7 mouse cellular contexts compared by ENCODE assay signal in the genomic region with DNA sequence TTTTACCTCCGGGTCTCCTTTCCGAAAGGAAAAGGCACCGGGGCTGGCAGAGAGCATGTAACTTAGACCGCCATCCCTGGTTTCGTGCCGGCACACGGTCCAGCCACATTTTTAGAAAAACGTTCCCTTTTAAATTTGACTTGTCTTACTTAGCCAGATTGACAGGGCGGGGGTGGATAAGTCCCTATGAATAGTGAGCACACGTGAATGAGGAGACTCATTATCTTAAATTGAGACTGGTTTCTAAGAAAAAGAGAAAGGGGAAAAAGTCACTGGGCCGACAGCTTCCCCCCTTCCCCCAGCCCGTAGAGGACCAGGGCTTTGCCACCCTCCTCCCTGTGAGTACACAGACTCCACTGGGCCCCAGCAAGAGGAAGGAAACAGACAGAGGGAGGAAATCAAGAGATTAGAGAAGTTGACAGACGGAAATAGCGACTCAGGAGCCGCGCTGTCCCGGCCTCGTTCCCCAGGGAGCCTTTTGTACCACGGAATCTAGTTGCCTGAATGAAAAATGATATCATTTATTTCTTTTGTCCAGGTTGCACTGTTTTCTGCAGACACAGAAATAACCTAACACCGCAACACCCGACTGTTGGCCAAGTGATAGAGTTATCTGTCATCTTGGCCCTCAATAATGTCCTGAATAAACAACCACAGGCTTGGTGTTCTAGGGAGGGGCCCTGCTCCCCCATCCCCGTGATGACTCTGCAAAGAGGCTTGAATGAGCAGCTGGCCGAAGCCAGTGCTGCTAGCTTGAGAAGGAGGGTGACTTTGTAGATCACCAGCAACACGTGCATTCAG. TPM values are rescaled to one million over a fixed set of nuclear protein-coding genes. Genes with fewer than 3 reads are reported as not detected.
DNase-seq lines count a peak whose midpoint lies in the region; ATAC-seq lines count a peak whose summit lies in the region.

No protein-coding gene starts in this region.

- DNase-seq in NIH3T3 (ENCODE audit: low read depth), result peak; percentile 14
- peak; percentile 57 for DNase-seq in embryonic facial prominence, embryonic 11.5 days (ENCODE audit: low spot score)
- peak; percentile 32 for DNase-seq in hindbrain, embryonic 11.5 days (ENCODE audit: low spot score)
- DNase-seq in layer of hippocampus, adult 9-11 months, result no peak
- no peak for DNase-seq in frontal cortex, postnatal 25 days (ENCODE audit: low spot score in 2 of 2)

- no peaks in the 10 kb centered on the region for H3K9me3 ChIP-seq in embryonic facial prominence, embryonic 11.5 days (replicated peaks; ENCODE audit: control insufficient read depth, low read length)
- H3K9me3 ChIP-seq in hindbrain, embryonic 11.5 days (ENCODE audit: control insufficient read depth, low read length), result no peaks in the 10 kb centered on the region
- no peaks in the 10 kb centered on the region for H3K9me3 ChIP-seq in limb, embryonic 15.5 days
- H3K9me3 ChIP-seq in midbrain, embryonic 16.5 days (replicated peaks; ENCODE audit: control insufficient read depth, low read length, poor library complexity, severe bottlenecking), result no peaks in the 10 kb centered on the region

- H3K4me3 ChIP-seq in embryonic facial prominence, embryonic 11.5 days (ENCODE audit: low read depth, low read length), result no peak overlapping the region
- no peak overlapping the region for H3K4me3 ChIP-seq in hindbrain, embryonic 11.5 days (ENCODE audit: low read depth, low read length)
- no peak overlapping the region for H3K4me3 ChIP-seq in limb, embryonic 15.5 days
- H3K4me3 ChIP-seq in midbrain, embryonic 16.5 days (ENCODE audit: low read depth, low read length), result no peak overlapping the region

- 23% methylated on average over 24 of the region's 24 CpGs for WGBS in embryonic facial prominence, embryonic 11.5 days
- 25% methylated on average over 24 of the region's 24 CpGs for WGBS in hindbrain, embryonic 11.5 days
- 30% methylated on average over 24 of the region's 24 CpGs for WGBS in limb, embryonic 15.5 days
- WGBS in midbrain, embryonic 16.5 days, result 17% methylated on average over 24 of the region's 24 CpGs

- H3K36me3 ChIP-seq in embryonic facial prominence, embryonic 11.5 days (replicated peaks; ENCODE audit: control insufficient read depth, insufficient read depth, low read depth, low read length), result no peaks in the 10 kb centered on the region
- H3K36me3 ChIP-seq in hindbrain, embryonic 11.5 days (ENCODE audit: control insufficient read depth, insufficient read depth, low read length), result no peaks in the 10 kb centered on the region
- no peaks in the 10 kb centered on the region for H3K36me3 ChIP-seq in limb, embryonic 15.5 days
- no peaks in the 10 kb centered on the region for H3K36me3 ChIP-seq in midbrain, embryonic 16.5 days (ENCODE audit: control insufficient read depth, insufficient read depth, low read length)

- H3K4me1 ChIP-seq in embryonic facial prominence, embryonic 11.5 days (ENCODE audit: control insufficient read depth, insufficient read depth, low read length), result peaks cover 4% of the 10 kb centered on the region; the same call in 1 of the 2 replicates
- peaks cover 2% of the 10 kb centered on the region; the same call in 1 of the 2 replicates for H3K4me1 ChIP-seq in hindbrain, embryonic 11.5 days (replicated peaks; ENCODE audit: control insufficient read depth, insufficient read depth, low read length)
- H3K4me1 ChIP-seq in limb, embryonic 15.5 days, result peaks cover 7% of the 10 kb centered on the region
- H3K4me1 ChIP-seq in midbrain, embryonic 16.5 days (ENCODE audit: control insufficient read depth, insufficient read depth, low read length), result peaks cover 7% of the 10 kb centered on the region; the same call in 1 of the 2 replicates

- no peaks in the 10 kb centered on the region; the same call in 1 of the 2 replicates for H3K27me3 ChIP-seq in embryonic facial prominence, embryonic 11.5 days (ENCODE audit: control insufficient read depth, insufficient read depth, low read length)
- no peaks in the 10 kb centered on the region; the same call in 1 of the 2 replicates for H3K27me3 ChIP-seq in hindbrain, embryonic 11.5 days (ENCODE audit: control insufficient read depth, insufficient read depth, low read length)
- no peaks in the 10 kb centered on the region for H3K27me3 ChIP-seq in limb, embryonic 15.5 days
- H3K27me3 ChIP-seq in midbrain, embryonic 16.5 days (ENCODE audit: control insufficient read depth, insufficient read depth, low read depth, low read length), result peaks cover 12% of the 10 kb centered on the region; the same call in 1 of the 2 replicates

- no peak overlapping the region for H3K9ac ChIP-seq in embryonic facial prominence, embryonic 11.5 days (replicated peaks; ENCODE audit: low read length)
- no peak overlapping the region for H3K9ac ChIP-seq in hindbrain, embryonic 11.5 days (ENCODE audit: low read depth, low read length)
- no peak overlapping the region for H3K9ac ChIP-seq in limb, embryonic 15.5 days
- no peak overlapping the region for H3K9ac ChIP-seq in midbrain, embryonic 16.5 days (ENCODE audit: low read depth, low read length)

- peak overlapping the region; percentile 17; the same call in 1 of the 2 replicates for H3K4me2 ChIP-seq in embryonic facial prominence, embryonic 11.5 days (ENCODE audit: low read depth, low read length)
- H3K4me2 ChIP-seq in hindbrain, embryonic 11.5 days (replicated peaks; ENCODE audit: low read depth, low read length), result peak overlapping the region; percentile 11; the same call in 1 of the 2 replicates
- H3K4me2 ChIP-seq in limb, embryonic 15.5 days, result no peak overlapping the region
- peak overlapping the region; percentile 29; the same call in 1 of the 2 replicates for H3K4me2 ChIP-seq in midbrain, embryonic 16.5 days (ENCODE audit: low read length)

- ATAC-seq in embryonic facial prominence, embryonic 11.5 days (replicated peaks; ENCODE audit: insufficient number of reproducible peaks, low FRiP score, low TSS enrichment, low read depth), result no peak
- no peak for ATAC-seq in hindbrain, embryonic 11.5 days (ENCODE audit: low FRiP score)
- no peak for ATAC-seq in limb, embryonic 15.5 days (ENCODE audit: insufficient number of reproducible peaks, low FRiP score, low TSS enrichment, low read depth)
- no peak for ATAC-seq in midbrain, embryonic 16.5 days

- 0 out of 2 replicates have a peak overlapping the region, but pooled peaks have one; percentile 59 for H3K27ac ChIP-seq in embryonic facial prominence, embryonic 11.5 days (replicated peaks; ENCODE audit: low read depth, low read length)
- H3K27ac ChIP-seq in hindbrain, embryonic 11.5 days (ENCODE audit: low read depth, low read length), result no peak overlapping the region
- H3K27ac ChIP-seq in limb, embryonic 15.5 days, result peak overlapping the region; percentile 29; the same call in 1 of the 2 replicates
- no peak overlapping the region for H3K27ac ChIP-seq in midbrain, embryonic 16.5 days (ENCODE audit: low read length)

RNA-seq across cellular contexts. Expression of gene Sost, which starts 14.1 kb away (rescaled TPM):
- not detected in 2 replicates for polyA plus RNA-seq in embryonic facial prominence, embryonic 11.5 days (2014; fragmentation: Nextera tagmentation; extraction: Ambion mirVana)
- polyA plus RNA-seq in hindbrain, embryonic 11.5 days (2014; fragmentation: Nextera tagmentation; extraction: Ambion mirVana), result 0.11 and 0.31 TPM in 2 replicates
- polyA plus RNA-seq in limb, embryonic 15.5 days (2015; fragmentation: Nextera tagmentation; extraction: Ambion mirVana), result 0.16 and 0.50 TPM in 2 replicates
- polyA plus RNA-seq in midbrain, embryonic 16.5 days (2015; fragmentation: Nextera tagmentation; extraction: Ambion mirVana), result 0.10 TPM in 1 of 2 replicates, not detected in the other

RNA-seq across cellular contexts. Expression of gene Cfap97d1, which starts 31.3 kb away (rescaled TPM):
- polyA plus RNA-seq in embryonic facial prominence, embryonic 11.5 days (2014; fragmentation: Nextera tagmentation; extraction: Ambion mirVana), result not detected in 2 replicates
- polyA plus RNA-seq in hindbrain, embryonic 11.5 days (2014; fragmentation: Nextera tagmentation; extraction: Ambion mirVana), result not detected in 2 replicates
- not detected in 2 replicates for polyA plus RNA-seq in limb, embryonic 15.5 days (2015; fragmentation: Nextera tagmentation; extraction: Ambion mirVana)
- not detected in 2 replicates for polyA plus RNA-seq in midbrain, embryonic 16.5 days (2015; fragmentation: Nextera tagmentation; extraction: Ambion mirVana)

RNA-seq across cellular contexts. Expression of gene Dusp3, which starts 34.1 kb away (rescaled TPM):
- polyA plus RNA-seq in embryonic facial prominence, embryonic 11.5 days (2014; fragmentation: Nextera tagmentation; extraction: Ambion mirVana), result 11.3 and 12.2 TPM in 2 replicates
- 11.4 and 12.1 TPM in 2 replicates for polyA plus RNA-seq in hindbrain, embryonic 11.5 days (2014; fragmentation: Nextera tagmentation; extraction: Ambion mirVana)
- 26.9 and 37.0 TPM in 2 replicates for polyA plus RNA-seq in limb, embryonic 15.5 days (2015; fragmentation: Nextera tagmentation; extraction: Ambion mirVana)
- polyA plus RNA-seq in midbrain, embryonic 16.5 days (2015; fragmentation: Nextera tagmentation; extraction: Ambion mirVana), result 25.6 and 29.7 TPM in 2 replicates

RNA-seq across cellular contexts. Expression of gene Meox1, which starts 58.6 kb away (rescaled TPM):
- polyA plus RNA-seq in embryonic facial prominence, embryonic 11.5 days (2014; fragmentation: Nextera tagmentation; extraction: Ambion mirVana), result 4.9 and 6.0 TPM in 2 replicates
- 1.2 and 2.1 TPM in 2 replicates for polyA plus RNA-seq in hindbrain, embryonic 11.5 days (2014; fragmentation: Nextera tagmentation; extraction: Ambion mirVana)
- polyA plus RNA-seq in limb, embryonic 15.5 days (2015; fragmentation: Nextera tagmentation; extraction: Ambion mirVana), result 15.8 and 18.6 TPM in 2 replicates
- 0.80 and 0.89 TPM in 2 replicates for polyA plus RNA-seq in midbrain, embryonic 16.5 days (2015; fragmentation: Nextera tagmentation; extraction: Ambion mirVana)

Comparison
In these comparisons a context has a peak if more than half of its experiments do, and no peak if none do; other contexts are left out.
1. DNase-seq: peak in NIH3T3 (single experiment), embryonic facial prominence, embryonic 11.5 days (single experiment) and hindbrain, embryonic 11.5 days (single experiment); none in layer of hippocampus, adult 9-11 months (single experiment) and frontal cortex, postnatal 25 days (0 of 2).
2. H3K27ac ChIP-seq: peak in embryonic facial prominence, embryonic 11.5 days (single experiment) and limb, embryonic 15.5 days (single experiment); none in hindbrain, embryonic 11.5 days (single experiment) and midbrain, embryonic 16.5 days (single experiment).